Mouse (Mus musculus) lung, embryonic 16.5 days (tissue): ENCODE results near the gene Gas2l3. TPM values are rescaled to one million over a fixed set of nuclear protein-coding genes. Genes with fewer than 3 reads are reported as not detected.

Experiments
- ATAC-seq: fragments of 200-750 bp; cut with Nextera tagmentation; 2 replicates; pipeline ENCODE4 v1.8.0; 2017; ENCODE audit warnings: low read depth, mild to moderate bottlenecking, moderate library complexity
- H3K27ac ChIP-seq: fragments of 300-500 bp; sonication (generic); 2 replicates; pipeline ENCODE4 v1.5.1; 2014; ENCODE audit warnings: mild to moderate bottlenecking, control low read depth, low read length
- H3K27me3 ChIP-seq: fragments of 300-500 bp; sonication (generic); 2 replicates; pipeline ENCODE4 v1.6.1; 2014; ENCODE audit warnings: low read depth, low read length, mixed read lengths; ENCODE audit not compliant: control insufficient read depth, insufficient read depth
- H3K36me3 ChIP-seq: fragments of 300-500 bp; sonication (generic); 2 replicates; pipeline ENCODE4 v1.6.1; 2014; ENCODE audit warnings: low read length; ENCODE audit not compliant: control insufficient read depth, insufficient read depth
- H3K4me1 ChIP-seq: fragments of 300-500 bp; sonication (generic); replicated peaks from 2 replicates; pipeline ENCODE4 v1.6.1; 2014; ENCODE audit warnings: low read length, mixed read lengths; ENCODE audit not compliant: control insufficient read depth, insufficient read depth
- H3K4me2 ChIP-seq: fragments of 300-500 bp; sonication (generic); 2 replicates; pipeline ENCODE4 v1.6.1; 2014; ENCODE audit warnings: low read depth, low read length, control low read depth
- H3K4me3 ChIP-seq: fragments of 300-500 bp; sonication (generic); 2 replicates; pipeline ENCODE4 v1.5.1; 2014; ENCODE audit warnings: mild to moderate bottlenecking, low read length, control low read depth
- H3K9ac ChIP-seq: fragments of 300-500 bp; sonication (generic); 2 replicates; pipeline ENCODE4 v1.6.1; 2014; ENCODE audit warnings: low read length, control low read depth
- H3K9me3 ChIP-seq: fragments of 300-500 bp; sonication (generic); 2 replicates; pipeline ENCODE4 v1.6.1; 2016; ENCODE audit warnings: low read length; ENCODE audit not compliant: control insufficient read depth
- WGBS: fragments of 180-500 bp; shearing (Covaris S2); extraction: QIAGEN DNeasy Blood & Tissue Kit; methylation state at CpG from one replicate; pipeline ENCODE4 v1.1.7; 2014; 5-methylcytosine and 5-hydroxymethylcytosine counted together
- polyA plus RNA-seq: library from polyadenylated mRNA; unstranded; fragments of >200 nt; fragmentation: Nextera tagmentation; extraction: Ambion mirVana; gene quantifications from 2 replicates; pipeline ENCODE4 v1.2.1, GENCODE M21; 2015

The Gas2l3 gene
- polyA plus RNA-seq, 1 experiment from 2014 or later, result 24.1 TPM

DNA sequence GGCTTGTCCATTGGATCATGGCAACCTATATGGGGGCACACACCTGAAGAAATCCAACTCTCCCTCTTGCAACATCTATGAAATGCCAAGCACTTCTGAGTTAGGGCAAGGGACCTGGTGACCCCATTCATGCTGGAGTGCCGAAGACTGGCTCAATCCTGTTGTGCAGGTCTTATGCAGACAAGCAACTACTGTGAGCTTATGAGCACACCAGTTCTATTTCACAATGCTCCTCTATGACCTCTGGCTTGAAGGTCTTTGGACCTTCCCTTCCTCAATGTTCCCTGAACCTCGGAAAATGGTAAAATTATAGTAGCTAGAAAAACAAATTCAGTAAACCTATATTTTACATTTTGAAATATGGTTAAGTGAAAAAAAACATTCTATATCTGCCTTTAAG is 25.8 kb downstream of the Gas2l3 start:
- Histone ChIP-seq H3K9ac (no peak overlapping the region), H3K36me3 (peaks cover 30% of the 10 kb centered on the region), H3K4me2 (no peak overlapping the region), H3K27ac (no peak overlapping the region), H3K27me3 (no peaks in the 10 kb centered on the region), H3K9me3 (no peaks in the 10 kb centered on the region), H3K4me3 (no peak overlapping the region), H3K4me1 (no peaks in the 10 kb centered on the region)
- 86% methylated on average over 2 of the region's 2 CpGs for WGBS
- no peak for ATAC-seq

DNA sequence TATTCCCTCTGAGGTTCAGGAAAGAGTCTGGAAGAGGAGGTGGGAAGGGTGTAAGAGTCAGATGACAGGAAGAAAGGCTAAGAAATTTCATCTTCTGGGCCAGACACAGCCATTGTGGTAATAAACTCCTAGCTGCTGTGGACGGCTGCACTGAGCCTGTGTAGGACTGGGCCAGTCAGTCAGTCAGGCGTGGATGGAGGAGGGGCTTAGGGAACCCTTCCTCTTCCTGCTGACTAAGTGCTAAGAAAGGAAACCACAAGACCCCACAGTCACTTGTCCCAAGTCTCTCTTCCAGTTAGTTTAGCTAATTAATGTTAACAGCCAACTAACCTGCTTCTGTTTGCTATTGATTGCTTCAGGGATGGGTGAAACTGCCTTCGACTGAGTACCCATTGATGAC is 28.3 kb downstream of the Gas2l3 start:
- no peak overlapping the region for H3K27ac ChIP-seq
- H3K4me2 ChIP-seq, result no peak overlapping the region
- peaks cover 31% of the 10 kb centered on the region for H3K36me3 ChIP-seq
- no peak for ATAC-seq
- no peaks in the 10 kb centered on the region for H3K9me3 ChIP-seq
- no peaks in the 10 kb centered on the region for H3K27me3 ChIP-seq
- H3K4me1 ChIP-seq, result no peaks in the 10 kb centered on the region
- no peak overlapping the region for H3K4me3 ChIP-seq
- H3K9ac ChIP-seq, result no peak overlapping the region
- WGBS, result 81% methylated on average over 3 of the region's 3 CpGs

DNA sequence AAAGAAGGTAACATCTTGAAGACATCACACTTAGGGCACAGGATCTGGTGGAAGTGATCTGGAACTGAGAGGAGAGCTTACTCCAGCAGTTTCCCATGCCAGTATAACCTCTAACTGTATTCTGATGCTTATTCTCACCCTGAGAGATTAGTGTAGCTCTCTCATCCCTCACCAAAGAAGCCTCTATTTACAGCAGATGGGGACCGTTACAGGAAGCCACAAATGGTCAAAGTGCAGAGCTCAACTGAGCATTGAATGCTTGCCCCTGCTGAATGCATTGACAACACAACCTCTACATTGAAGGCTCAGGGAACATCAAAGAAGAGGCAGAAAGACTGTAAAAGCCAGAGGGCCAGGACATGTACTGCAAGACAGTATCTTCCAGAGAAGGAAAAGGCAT is 36.2 kb downstream of the Gas2l3 start:
- Histone ChIP-seq H3K9me3 (no peaks in the 10 kb centered on the region), H3K4me1 (no peaks in the 10 kb centered on the region), H3K4me3 (no peak overlapping the region), H3K4me2 (no peak overlapping the region), H3K27ac (no peak overlapping the region), H3K27me3 (no peaks in the 10 kb centered on the region), H3K36me3 (peaks cover under 1% of the 10 kb centered on the region), H3K9ac (no peak overlapping the region)
- no peak for ATAC-seq
- 43% methylated on average over 1 of the region's 1 CpGs for WGBS

DNA sequence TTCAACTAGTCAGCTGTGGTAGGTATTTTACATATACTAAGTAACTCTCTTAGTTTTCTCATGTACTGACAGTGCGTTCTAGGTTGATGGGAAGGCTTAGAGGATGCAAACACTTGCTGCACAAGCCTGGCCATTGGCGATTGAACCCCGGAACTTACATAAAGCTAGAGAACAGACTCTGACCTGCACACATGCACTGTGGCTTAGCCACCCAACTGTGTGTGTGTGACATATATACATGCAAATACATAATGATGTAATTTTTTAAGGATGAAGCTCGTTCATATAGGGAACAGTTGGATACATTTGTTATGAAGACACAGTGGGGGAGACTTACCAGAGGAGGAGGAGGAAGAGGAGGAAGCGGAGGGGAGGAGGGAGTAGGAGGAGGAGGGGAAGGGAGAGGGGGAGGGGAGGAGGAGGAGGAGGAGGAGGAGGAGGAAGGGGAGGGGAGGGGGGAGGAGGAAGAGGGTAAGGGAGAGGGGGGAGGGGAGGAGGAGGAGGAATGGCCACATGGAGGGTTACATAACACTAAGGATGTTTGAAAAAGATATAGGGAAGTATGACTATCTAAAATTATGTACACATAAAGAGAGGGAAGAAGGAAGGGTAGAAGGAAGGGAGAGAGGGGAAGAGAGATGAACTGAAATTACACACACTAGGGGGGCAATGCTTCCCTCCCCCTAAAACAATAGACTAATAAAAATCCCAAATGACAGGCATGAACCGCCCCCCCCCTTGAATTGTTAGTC is 36.9 kb downstream of the Gas2l3 start:
- H3K27me3 ChIP-seq, result no peaks in the 10 kb centered on the region
- H3K4me1 ChIP-seq, result no peaks in the 10 kb centered on the region
- no peak overlapping the region for H3K4me2 ChIP-seq
- no peaks in the 10 kb centered on the region for H3K9me3 ChIP-seq
- H3K9ac ChIP-seq, result no peak overlapping the region
- H3K36me3 ChIP-seq, result no peaks in the 10 kb centered on the region; the same call in 1 of the 2 replicates
- no peak for ATAC-seq
- H3K4me3 ChIP-seq, result no peak overlapping the region
- WGBS, result 78% methylated on average over 5 of the region's 6 CpGs
- H3K27ac ChIP-seq, result no peak overlapping the region

GRCm38 (mm10) chr10:89404936-89405335 is 38.8 kb downstream of the Gas2l3 start:
- Histone ChIP-seq H3K4me2 (no peak overlapping the region), H3K27ac (no peak overlapping the region), H3K4me1 (no peaks in the 10 kb centered on the region), H3K9me3 (peaks cover 7% of the 10 kb centered on the region), H3K9ac (no peak overlapping the region), H3K27me3 (no peaks in the 10 kb centered on the region), H3K36me3 (no peaks in the 10 kb centered on the region), H3K4me3 (no peak overlapping the region)
- WGBS, result 69% methylated on average over 4 of the region's 4 CpGs
- no peak for ATAC-seq

DNA sequence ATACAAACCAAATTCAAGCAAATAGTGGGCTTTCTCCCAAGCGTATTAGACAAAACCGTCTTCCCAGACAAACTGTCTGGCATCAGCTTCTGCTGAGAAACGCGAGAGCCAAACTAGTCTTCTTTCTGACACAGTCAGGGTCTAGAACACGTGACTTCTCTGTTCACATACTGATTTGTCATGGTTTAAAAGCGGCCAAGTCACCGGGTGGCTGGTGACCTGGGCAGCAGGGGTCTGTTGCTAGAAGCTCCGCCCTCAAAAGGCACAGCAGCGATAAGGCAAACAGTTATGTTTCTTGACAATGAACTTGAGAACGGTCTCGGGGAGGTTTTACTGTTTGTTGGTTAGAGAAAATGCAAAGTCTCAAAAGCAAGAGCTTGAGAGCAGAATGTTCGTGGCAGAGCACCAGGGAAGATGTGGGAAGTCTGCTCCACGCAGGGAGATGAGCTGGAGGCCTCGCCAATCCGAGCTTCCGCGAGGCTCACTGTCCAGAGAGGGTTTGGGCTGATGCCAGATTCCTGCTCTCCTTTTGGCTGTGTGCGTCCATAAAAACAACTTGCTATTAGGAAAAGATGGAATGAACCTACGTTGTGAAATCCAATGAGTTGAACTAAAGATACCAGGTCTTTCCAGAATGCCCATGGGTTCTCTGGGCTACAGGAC is 43.0 kb downstream of the Gas2l3 start:
- H3K27me3 ChIP-seq, result no peaks in the 10 kb centered on the region
- no peak overlapping the region for H3K4me3 ChIP-seq
- H3K9me3 ChIP-seq, result peaks cover 7% of the 10 kb centered on the region
- H3K4me1 ChIP-seq, result no peaks in the 10 kb centered on the region
- H3K9ac ChIP-seq, result no peak overlapping the region
- H3K27ac ChIP-seq, result no peak overlapping the region
- no peak for ATAC-seq
- H3K36me3 ChIP-seq, result no peaks in the 10 kb centered on the region
- WGBS, result 77% methylated on average over 19 of the region's 19 CpGs
- H3K4me2 ChIP-seq, result no peak overlapping the region

GRCm38 (mm10) chr10:89395823-89396222 is 47.9 kb downstream of the Gas2l3 start:
- Histone ChIP-seq H3K27me3 (no peaks in the 10 kb centered on the region), H3K9me3 (peaks cover 7% of the 10 kb centered on the region), H3K4me3 (no peak overlapping the region), H3K9ac (no peak overlapping the region), H3K4me1 (no peaks in the 10 kb centered on the region), H3K4me2 (peak overlapping the region; percentile 34), H3K36me3 (no peaks in the 10 kb centered on the region), H3K27ac (no peak overlapping the region)
- no peak for ATAC-seq
- WGBS, result 5% methylated on average over 7 of the region's 7 CpGs

DNA sequence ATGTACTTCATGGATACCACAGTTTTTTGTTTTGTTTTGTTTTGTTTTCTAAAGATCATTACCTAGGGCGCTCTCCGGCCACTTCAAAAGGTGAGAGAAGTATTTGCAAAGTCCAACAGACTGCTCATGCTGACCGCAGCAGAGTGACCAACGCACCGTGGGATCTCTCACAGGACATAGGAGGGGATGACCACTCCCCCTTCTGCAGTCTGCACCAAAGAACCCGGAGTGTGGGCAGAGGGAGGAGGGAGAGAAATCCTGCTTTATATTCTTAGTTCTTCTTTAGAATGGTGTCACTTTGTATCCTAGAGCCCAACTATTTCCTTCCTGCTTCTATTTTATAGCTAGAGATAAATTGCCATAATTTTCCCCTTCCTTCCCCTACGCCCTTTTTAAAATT is 48.4 kb downstream of the Gas2l3 start:
- 27% methylated on average over 7 of the region's 7 CpGs for WGBS
- Histone ChIP-seq H3K27ac (no peak overlapping the region), H3K4me1 (no peaks in the 10 kb centered on the region), H3K4me3 (no peak overlapping the region), H3K36me3 (no peaks in the 10 kb centered on the region), H3K27me3 (no peaks in the 10 kb centered on the region), H3K9me3 (peaks cover 3% of the 10 kb centered on the region), H3K9ac (no peak overlapping the region), H3K4me2 (peak overlapping the region; percentile 34; the same call in 1 of the 2 replicates)
- ATAC-seq, result no peak

GRCm38 (mm10) chr10:89392687-89393086 is 51.1 kb downstream of the Gas2l3 start:
- Histone ChIP-seq H3K9me3 (no peaks in the 10 kb centered on the region), H3K9ac (no peak overlapping the region), H3K36me3 (no peaks in the 10 kb centered on the region), H3K4me2 (no peak overlapping the region), H3K4me1 (no peaks in the 10 kb centered on the region), H3K27me3 (no peaks in the 10 kb centered on the region), H3K4me3 (no peak overlapping the region), H3K27ac (no peak overlapping the region)
- WGBS, result 46% methylated on average over 4 of the region's 4 CpGs
- no peak for ATAC-seq
